Mouse (Mus musculus) myocyte (in vitro differentiated cells): ENCODE measurements around the gene Cadm2.

Source experiments
- E2F4 ChIP-seq: IDR thresholded peaks from one replicate; pipeline ENCODE4 v1.6.1; 2011; ENCODE audit warnings: mild to moderate bottlenecking, control low read depth, moderate library complexity; ENCODE audit not compliant: insufficient read depth
- MAX ChIP-seq: IDR thresholded peaks from one replicate; pipeline ENCODE4 v1.6.1; 2011; ENCODE audit warnings: low read depth, mild to moderate bottlenecking, control low read depth
- MYOG ChIP-seq, 3 experiments: IDR thresholded peaks; one replicate each; pipeline ENCODE4 v1.6.1; 2011; ENCODE audit warnings: control low read depth in 2 of 3, low read depth in 2 of 3, mild to moderate bottlenecking in 2 of 3; ENCODE audit not compliant: insufficient read length in 2 of 3, control insufficient read depth in 1 of 3, insufficient read depth in 1 of 3
- POLR2A ChIP-seq: IDR thresholded peaks from one replicate; pipeline ENCODE4 v1.6.1; 2011; ENCODE audit warnings: low read depth, mild to moderate bottlenecking, control low read depth, moderate library complexity; ENCODE audit not compliant: insufficient read length
- POLR2AphosphoS2 ChIP-seq: IDR thresholded peaks from one replicate; pipeline ENCODE4 v1.6.1; 2011; ENCODE audit warnings: low read depth, control low read depth; ENCODE audit not compliant: insufficient read length

GRCm38 (mm10) chr16:66748533-66748932 is 872.2 kb downstream of the Cadm2 start:
- TF ChIP-seq MAX (no peak), POLR2AphosphoS2 (no peak), POLR2A (no peak), E2F4 (no peak), MYOG (IDR thresholded peaks at IDR 0.05; ENCODE audit: control insufficient read depth in 1 of 3, insufficient read depth in 1 of 3, insufficient read length in 2 of 3, low read depth in 2 of 3) (no peak)
